Mouse (Mus musculus) fat pad, adult 2 months (tissue): Measurements from ENCODE around the gene Polr3a.
"Not testable (repeated sequence)": the region's sequence is repeated elsewhere in the genome, so short reads cannot be mapped to it uniquely, and the experiment has no call there.

Experiments used
- DNase-seq: peaks from one replicate; pipeline ENCODE4 v3.0.0-alpha.2; 2011; ENCODE audit warnings: low read depth, low spot score; ENCODE audit errors: extremely low read depth

The Polr3a gene

GRCm38 (mm10) chr14:24493256-24493655 lies 6.4 kb upstream of the Polr3a start:
- DNase-seq, result no peak

GRCm38 (mm10) chr14:24491266-24491981 lies 4.6 kb upstream of the Polr3a start:
- DNase-seq, result no peak

GRCm38 (mm10) chr14:24490468-24491265 lies 3.8 kb upstream of the Polr3a start:
- DNase-seq, result peak; percentile 59

GRCm38 (mm10) chr14:24489772-24490171 lies 2.9 kb upstream of the Polr3a start:
- not testable (repeated sequence) for DNase-seq

- no peak for DNase-seq
Observed at GRCm38 (mm10) chr14:24486241-24486767, 554 bp downstream of the Polr3a start.

- peak; percentile 43 for DNase-seq
Observed at GRCm38 (mm10) chr14:24468806-24469205, 18.1 kb downstream of the Polr3a start.

- DNase-seq, result no peak
Observed at GRCm38 (mm10) chr14:24458191-24458590, 28.7 kb downstream of the Polr3a start.

GRCm38 (mm10) chr14:24443529-24443928 lies 43.3 kb downstream of the Polr3a start:
- not testable (repeated sequence) for DNase-seq
